Mouse (Mus musculus) G1E (cell line): ENCODE results near the gene Cd81. TPM values are rescaled to one million over a fixed set of nuclear protein-coding genes. Genes with fewer than 3 reads are reported as not detected.
A peak's percentile ranks its signal among the peaks of the same experiment; 100 is the strongest.

Experiments used
- ATAC-seq: 2 replicates; pipeline ENCODE4 v1.8.0; 2016; ENCODE audit warnings: mild to moderate bottlenecking; ENCODE audit not compliant: insufficient number of reproducible peaks, poor library complexity, low FRiP score, severe bottlenecking; ENCODE audit errors: extremely low read depth
- DNase-seq: peaks from one replicate; pipeline ENCODE4 v3.0.0; 2012; ENCODE audit warnings: low spot score
- H3K27me3 ChIP-seq: 2 replicates; pipeline ENCODE4 v1.6.1; 2012; ENCODE audit warnings: mild to moderate bottlenecking, low read length, inconsistent platforms; ENCODE audit not compliant: insufficient read depth
- H3K36me3 ChIP-seq: replicated peaks from 2 replicates; pipeline ENCODE3; 2012; ENCODE audit warnings: mild to moderate bottlenecking, inconsistent platforms
- H3K4me1 ChIP-seq: 2 replicates; pipeline ENCODE4 v1.6.1; 2012; ENCODE audit warnings: low read depth, low read length, inconsistent platforms, mixed read lengths; ENCODE audit not compliant: insufficient read depth
- H3K4me3 ChIP-seq: 2 replicates; pipeline ENCODE4 v1.5.1; 2012; ENCODE audit warnings: low read depth, mild to moderate bottlenecking, inconsistent platforms, low read length, moderate library complexity, mixed read lengths
- H3K9me3 ChIP-seq: replicated peaks from 2 replicates; pipeline ENCODE4 v1.6.1; 2012; ENCODE audit warnings: inconsistent platforms
- CTCF ChIP-seq: IDR thresholded peaks from 2 replicates; pipeline ENCODE4 v1.5.1; 2012; ENCODE audit warnings: low read depth, low read length, inconsistent platforms, mixed read lengths
- GATA1 ChIP-seq: IDR thresholded peaks from 2 replicates; pipeline ENCODE4 v1.6.1; 2012; ENCODE audit warnings: borderline replicate concordance, low read length, inconsistent platforms, mixed read lengths
- GATA2 ChIP-seq: IDR thresholded peaks from 2 replicates; pipeline ENCODE4 v1.6.1; 2012; ENCODE audit warnings: low read depth, low read length, inconsistent platforms, borderline replicate concordance
- POLR2AphosphoS5 ChIP-seq: IDR thresholded peaks from 2 replicates; pipeline ENCODE4 v1.6.1; 2012; ENCODE audit warnings: low read depth, low read length, inconsistent platforms; ENCODE audit not compliant: insufficient replicate concordance
- TAL1 ChIP-seq: conservative IDR thresholded peaks from 2 replicates; pipeline ENCODE4 v1.6.1; 2012; ENCODE audit warnings: low read depth, low read length, inconsistent platforms, mixed read lengths
- polyA plus RNA-seq: library from polyadenylated mRNA; stranded (reverse); fragments of >175 nt; gene quantifications from 2 replicates; pipeline ENCODE4 v1.2.3, GENCODE M21; 2012
- total RNA-seq, 2 experiments: library from RNA; stranded (forward) in 1 of 2; stranded (reverse) in 1 of 2; fragments of 200-1000 nt in 1 of 2; fragments of >200 nt in 1 of 2; fragmentation: Nextera tagmentation in 1 of 2; gene quantifications; 2 replicates each; pipeline ENCODE4 v1.2.3; 2014 to 2017

Cd81 gene
- total and polyA plus RNA-seq, 3 experiments, result 187 to 192 (median 191) TPM

- H3K4me3 ChIP-seq, result no peak overlapping the region
- no peak for ATAC-seq
- H3K36me3 ChIP-seq, result no peaks in the 10 kb centered on the region
- DNase-seq, result no peak
- no peaks in the 10 kb centered on the region for H3K9me3 ChIP-seq
- no peak for TF ChIP-seq POLR2AphosphoS5
- peak; percentile 0; the same call in 1 of the 2 replicates for TF ChIP-seq CTCF
- no peaks in the 10 kb centered on the region for H3K4me1 ChIP-seq
- H3K27me3 ChIP-seq, result peaks cover 20% of the 10 kb centered on the region
These were observed 41.3 kb downstream of the Cd81 start for GRCm38 (mm10) chr7:143093847-143094246.

- Histone ChIP-seq H3K27me3 (peaks cover 14% of the 10 kb centered on the region), H3K9me3 (no peaks in the 10 kb centered on the region), H3K4me1 (no peaks in the 10 kb centered on the region), H3K36me3 (no peaks in the 10 kb centered on the region), H3K4me3 (no peak within 1 kb of the TSS)
- DNase-seq (peak; percentile 32), ATAC-seq (no peak)
- TF ChIP-seq CTCF (peak; percentile 60), GATA2 (no peak)
These were observed 42.3 kb downstream of the Cd81 start, which contains the start of gene Trpm5 for GRCm38 (mm10) chr7:143094592-143095553. Gene Trpm5, minus strand, starts transcription at chr7:143094642.

GRCm38 (mm10) chr7:143095554-143095907, 43.0 kb downstream of the Cd81 start:
- DNase-seq (no peak), ATAC-seq (no peak)
- Histone ChIP-seq H3K4me1 (no peaks in the 10 kb centered on the region), H3K36me3 (no peaks in the 10 kb centered on the region), H3K27me3 (peaks cover 15% of the 10 kb centered on the region), H3K4me3 (no peak overlapping the region), H3K9me3 (no peaks in the 10 kb centered on the region)
- TF ChIP-seq TAL1, result no peak
- no peak for TF ChIP-seq GATA2
- TF ChIP-seq GATA1, result no peak
- no peak for TF ChIP-seq CTCF
- TF ChIP-seq POLR2AphosphoS5, result no peak

GRCm38 (mm10) chr7:143100759-143101158, 48.2 kb downstream of the Cd81 start:
- Histone ChIP-seq H3K4me3 (no peak overlapping the region), H3K36me3 (no peaks in the 10 kb centered on the region), H3K4me1 (no peaks in the 10 kb centered on the region), H3K9me3 (no peaks in the 10 kb centered on the region), H3K27me3 (peaks cover 8% of the 10 kb centered on the region)
- no peak for DNase-seq
- ATAC-seq, result no peak
- TF ChIP-seq POLR2AphosphoS5 (no peak), GATA2 (no peak), TAL1 (no peak), CTCF (no peak)

GRCm38 (mm10) chr7:143105258-143105897, 52.8 kb downstream of the Cd81 start:
- Histone ChIP-seq H3K4me1 (no peaks in the 10 kb centered on the region), H3K4me3 (no peak overlapping the region), H3K9me3 (no peaks in the 10 kb centered on the region), H3K27me3 (peaks cover 11% of the 10 kb centered on the region), H3K36me3 (no peaks in the 10 kb centered on the region)
- ATAC-seq (no peak), DNase-seq (no peak)
- TF ChIP-seq TAL1 (no peak), POLR2AphosphoS5 (no peak), GATA1 (no peak), GATA2 (no peak), CTCF (no peak)

- no peak for ATAC-seq
- peaks cover 13% of the 10 kb centered on the region for H3K27me3 ChIP-seq
- TF ChIP-seq TAL1 (no peak), POLR2AphosphoS5 (no peak), CTCF (no peak), GATA2 (no peak), GATA1 (no peak)
These were observed 53.5 kb downstream of the Cd81 start, which contains the start of gene Kcnq1 for GRCm38 (mm10) chr7:143106062-143106461. Gene Kcnq1, plus strand, starts transcription at chr7:143106362.

More at GRCm38 (mm10) chr7:143106062-143106461, 53.5 kb downstream of the Cd81 start, which contains the start of gene Kcnq1:
- Histone ChIP-seq H3K9me3 (no peaks in the 10 kb centered on the region), H3K36me3 (no peaks in the 10 kb centered on the region), H3K4me3 (no peak within 1 kb of the TSS), H3K4me1 (no peaks in the 10 kb centered on the region)
- DNase-seq, result no peak
